Mouse (Mus musculus) lung, postnatal 0 days (tissue): ENCODE measurements around the gene Pard3.

Source experiments
- CTCF ChIP-seq: IDR thresholded peaks from 2 replicates; pipeline ENCODE4 v1.5.1; 2016; ENCODE audit warnings: antibody characterized with exemption, mild to moderate bottlenecking
- EP300 ChIP-seq: IDR thresholded peaks from 2 replicates; pipeline ENCODE4 v1.6.1; 2016; ENCODE audit warnings: antibody characterized with exemption, mild to moderate bottlenecking, control low read depth

GRCm38 (mm10) chr8:127207455-127207854 is 143.8 kb downstream of the Pard3 start:
- TF ChIP-seq CTCF (no peak), EP300 (no peak)
